Comparison of ENCODE assay signal across 7 mouse cellular contexts in the genomic region with DNA sequence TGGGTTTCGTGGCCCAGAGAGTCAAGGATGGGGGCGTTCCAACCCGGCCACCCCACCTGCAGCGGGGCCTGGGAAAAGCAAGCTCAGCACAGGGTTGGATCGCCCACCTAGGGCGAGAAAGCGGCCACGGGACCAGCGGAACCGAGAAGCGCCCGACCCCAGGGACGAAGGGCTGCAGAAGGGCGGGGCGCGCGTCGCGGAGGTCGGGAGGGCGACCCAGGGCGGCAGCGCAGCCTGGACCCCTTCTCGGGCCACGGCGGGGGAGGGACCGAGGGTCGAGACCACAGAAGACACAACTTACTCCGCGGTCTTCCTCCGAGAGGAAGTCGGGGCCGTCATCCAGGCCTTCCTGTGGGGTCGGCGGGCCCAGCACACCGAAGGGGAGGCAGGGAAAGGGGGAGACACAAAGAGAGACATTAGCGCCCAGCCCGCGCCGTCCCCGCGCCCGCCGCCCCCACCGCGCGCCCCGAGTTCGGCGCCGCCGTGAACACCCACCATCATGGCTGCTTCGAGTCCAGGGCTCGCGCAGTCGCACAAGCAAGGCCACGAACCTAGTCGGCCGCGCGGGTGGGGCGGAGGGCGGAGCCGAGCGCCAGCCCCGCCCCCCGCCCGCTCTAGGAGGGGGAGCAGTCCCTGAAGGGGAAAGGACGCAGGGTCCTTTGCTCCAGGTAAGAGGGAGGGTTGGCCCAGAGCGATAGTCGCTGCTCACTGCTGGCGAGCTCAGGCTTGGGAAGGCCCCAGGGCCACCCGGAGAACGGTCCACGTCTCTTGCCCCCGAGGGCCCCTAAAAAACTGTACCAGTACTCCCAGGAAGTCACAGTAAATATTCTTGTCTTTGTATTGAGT. TPM values are rescaled to one million over a fixed set of nuclear protein-coding genes. Genes with fewer than 3 reads are reported as not detected.
DNase-seq lines count a peak whose midpoint lies in the region; ATAC-seq and TF ChIP-seq lines count a peak whose summit lies in the region.

A gene (minus strand): TSS at position 551 of the 846 bp plus-strand sequence.

- no peak for TF ChIP-seq CTCF in kidney, adult 2 months (conservative IDR thresholded peaks at IDR 0.05; ENCODE audit: insufficient read depth, insufficient read length, low read depth, low read length)

- peak; percentile 24 for TF ChIP-seq POLR2A in kidney, adult 2 months (IDR thresholded peaks at IDR 0.05; ENCODE audit: low read depth, low read length)

- peak; percentile 89 for ATAC-seq in embryonic facial prominence, embryonic 12.5 days (ENCODE audit: insufficient number of reproducible peaks, insufficient read depth, low FRiP score, low TSS enrichment)
- ATAC-seq in limb, embryonic 12.5 days (ENCODE audit: insufficient number of reproducible peaks, insufficient read depth, low FRiP score, low TSS enrichment, low read depth) = peak; percentile 86
- peak; percentile 96 for ATAC-seq in midbrain, embryonic 15.5 days (replicated peaks)

- peak; percentile 91 for DNase-seq in adrenal gland, postnatal 25 days
- peak; percentile 85 to 90 for DNase-seq in heart, adult 18-20 months
- DNase-seq in kidney, adult 2 months = peak; percentile 91
- DNase-seq in spleen, postnatal 10 days (ENCODE audit: low spot score in 2 of 2) = peak; percentile 65 to 88

- no peaks in the 10 kb centered on the region; the same call in 1 of the 2 replicates for H3K36me3 ChIP-seq in embryonic facial prominence, embryonic 12.5 days
- no peaks in the 10 kb centered on the region for H3K36me3 ChIP-seq in kidney, adult 2 months (ENCODE audit: control insufficient read depth, insufficient read depth, low read length)
- peaks cover 11% of the 10 kb centered on the region; the same call in 1 of the 2 replicates for H3K36me3 ChIP-seq in limb, embryonic 12.5 days
- H3K36me3 ChIP-seq in midbrain, embryonic 15.5 days (replicated peaks) = no peaks in the 10 kb centered on the region

- peaks cover 27% of the 10 kb centered on the region for H3K4me1 ChIP-seq in embryonic facial prominence, embryonic 12.5 days
- H3K4me1 ChIP-seq in kidney, adult 2 months (ENCODE audit: control insufficient read depth, insufficient read depth, low read length) = peaks cover 21% of the 10 kb centered on the region
- H3K4me1 ChIP-seq in limb, embryonic 12.5 days (replicated peaks) = peaks cover 27% of the 10 kb centered on the region
- peaks cover 24% of the 10 kb centered on the region for H3K4me1 ChIP-seq in midbrain, embryonic 15.5 days

- H3K4me2 ChIP-seq in embryonic facial prominence, embryonic 12.5 days (replicated peaks) = peak within 1 kb of the TSS; percentile 60
- H3K4me2 ChIP-seq in limb, embryonic 12.5 days = peak within 1 kb of the TSS; percentile 68
- H3K4me2 ChIP-seq in midbrain, embryonic 15.5 days = peak within 1 kb of the TSS; percentile 66

- peak within 1 kb of the TSS; percentile 95 for H3K9ac ChIP-seq in embryonic facial prominence, embryonic 12.5 days
- peak within 1 kb of the TSS; percentile 98 for H3K9ac ChIP-seq in limb, embryonic 12.5 days (replicated peaks)
- peak within 1 kb of the TSS; percentile 99 for H3K9ac ChIP-seq in midbrain, embryonic 15.5 days

- under 1% methylated on average over 68 of the region's 76 CpGs for WGBS in embryonic facial prominence, embryonic 12.5 days
- WGBS in kidney, adult 2 months = under 1% methylated on average over 74 of the region's 76 CpGs
- WGBS in limb, embryonic 12.5 days = under 1% methylated on average over 76 of the region's 76 CpGs
- under 1% methylated on average over 46 of the region's 76 CpGs for WGBS in midbrain, embryonic 15.5 days

- H3K27me3 ChIP-seq in embryonic facial prominence, embryonic 12.5 days = no peaks in the 10 kb centered on the region
- H3K27me3 ChIP-seq in kidney, adult 2 months (replicated peaks; ENCODE audit: control insufficient read depth, insufficient read depth, low read length) = no peaks in the 10 kb centered on the region
- no peaks in the 10 kb centered on the region for H3K27me3 ChIP-seq in limb, embryonic 12.5 days
- no peaks in the 10 kb centered on the region for H3K27me3 ChIP-seq in midbrain, embryonic 15.5 days (replicated peaks)

- peak within 1 kb of the TSS; percentile 84 for H3K27ac ChIP-seq in embryonic facial prominence, embryonic 12.5 days
- H3K27ac ChIP-seq in kidney, adult 2 months (ENCODE audit: insufficient read depth, low read depth, low read length) = peak within 1 kb of the TSS; percentile 88
- peak within 1 kb of the TSS; percentile 90 for H3K27ac ChIP-seq in limb, embryonic 12.5 days
- peak within 1 kb of the TSS; percentile 80 for H3K27ac ChIP-seq in midbrain, embryonic 15.5 days

- H3K9me3 ChIP-seq in embryonic facial prominence, embryonic 12.5 days = no peaks in the 10 kb centered on the region
- no peaks in the 10 kb centered on the region for H3K9me3 ChIP-seq in limb, embryonic 12.5 days
- H3K9me3 ChIP-seq in midbrain, embryonic 15.5 days = no peaks in the 10 kb centered on the region

- peak within 1 kb of the TSS; percentile 97 for H3K4me3 ChIP-seq in embryonic facial prominence, embryonic 12.5 days
- H3K4me3 ChIP-seq in kidney, adult 2 months (ENCODE audit: insufficient read depth, low read depth, low read length) = peak within 1 kb of the TSS; percentile 96
- peak within 1 kb of the TSS; percentile 95 for H3K4me3 ChIP-seq in limb, embryonic 12.5 days (replicated peaks)
- peak within 1 kb of the TSS; percentile 100 for H3K4me3 ChIP-seq in midbrain, embryonic 15.5 days

RNA-seq across cellular contexts. Expression of the gene that starts here (rescaled TPM):
- total RNA-seq in adrenal gland, postnatal 25 days (2021) = 59.8 and 71.6 TPM in 2 replicates
- 211 and 229 TPM in 2 replicates for polyA plus RNA-seq in embryonic facial prominence, embryonic 12.5 days (2016; fragmentation: Nextera tagmentation; extraction: Ambion mirVana)
- total RNA-seq in heart, adult 18-20 months (2021) = 10 to 100 TPM; 32.2 to 32.6 TPM
- polyA plus RNA-seq in kidney, adult 2 months (2012; rRNA removed) = 38.3 and 45.2 TPM in 2 replicates
- 200 and 211 TPM in 2 replicates for polyA plus RNA-seq in limb, embryonic 12.5 days (2016; fragmentation: Nextera tagmentation; extraction: Ambion mirVana)
- polyA plus RNA-seq in midbrain, embryonic 15.5 days (2015; fragmentation: Nextera tagmentation; extraction: Ambion mirVana) = 132 and 139 TPM in 2 replicates

Comparison
In these comparisons a context has a peak if more than half of its experiments do, and no peak if none do; other contexts are left out.
1. Peak in every context shown above with its lines: DNase-seq, ATAC-seq, H3K4me3 ChIP-seq and H3K27ac ChIP-seq.